Mouse (Mus musculus) kidney, embryonic 14.5 days (tissue): ENCODE results near the gene Zfyve16. TPM values are rescaled to one million over a fixed set of nuclear protein-coding genes. Genes with fewer than 3 reads are reported as not detected.

Experiments
- ATAC-seq: fragments of 200-750 bp; cut with Nextera tagmentation; 2 replicates; pipeline ENCODE4 v1.8.0; 2017; ENCODE audit warnings: moderate number of reproducible peaks, mild to moderate bottlenecking, moderate TSS enrichment, moderate library complexity; ENCODE audit not compliant: low FRiP score, low TSS enrichment
- H3K27ac ChIP-seq: fragments of 300-500 bp; sonication (generic); 2 replicates; pipeline ENCODE4 v1.5.1; 2014; ENCODE audit warnings: low read depth, mild to moderate bottlenecking, low read length, moderate library complexity, mixed read lengths
- H3K27me3 ChIP-seq: fragments of 300-500 bp; sonication (generic); 2 replicates; pipeline ENCODE4 v1.6.1; 2014; ENCODE audit warnings: mild to moderate bottlenecking, low read length; ENCODE audit not compliant: control insufficient read depth, insufficient read depth
- H3K36me3 ChIP-seq: fragments of 300-500 bp; sonication (generic); 2 replicates; pipeline ENCODE4 v1.6.1; 2014; ENCODE audit warnings: low read length, mixed read lengths; ENCODE audit not compliant: control insufficient read depth, insufficient read depth
- H3K4me1 ChIP-seq: fragments of 300-500 bp; sonication (generic); 2 replicates; pipeline ENCODE4 v1.6.1; 2014; ENCODE audit warnings: low read length, mixed read lengths; ENCODE audit not compliant: control insufficient read depth, insufficient read depth
- H3K4me2 ChIP-seq: fragments of 300-500 bp; sonication (generic); replicated peaks from 2 replicates; pipeline ENCODE4 v1.6.1; 2014; ENCODE audit warnings: low read depth, mild to moderate bottlenecking, low read length
- H3K4me3 ChIP-seq: fragments of 300-500 bp; sonication (generic); 2 replicates; pipeline ENCODE4 v1.5.1; 2014; ENCODE audit warnings: mild to moderate bottlenecking, low read length
- H3K9ac ChIP-seq: fragments of 300-500 bp; sonication (generic); 2 replicates; pipeline ENCODE4 v1.6.1; 2014; ENCODE audit warnings: low read depth, mild to moderate bottlenecking, low read length, moderate library complexity
- H3K9me3 ChIP-seq: fragments of 300-500 bp; sonication (generic); 2 replicates; pipeline ENCODE4 v1.6.1; 2016; ENCODE audit warnings: low read length; ENCODE audit not compliant: control insufficient read depth
- WGBS: fragments of 180-500 bp; shearing (Covaris S2); extraction: QIAGEN DNeasy Blood & Tissue Kit; methylation state at CpG from one replicate; pipeline ENCODE4 v1.1.7; 2014; 5-methylcytosine and 5-hydroxymethylcytosine counted together
- polyA plus RNA-seq: library from polyadenylated mRNA; unstranded; fragments of >200 nt; fragmentation: Nextera tagmentation; extraction: Ambion mirVana; gene quantifications from 2 replicates; pipeline ENCODE4 v1.2.1, GENCODE M21; 2014

Zfyve16 gene
- polyA plus RNA-seq, 1 experiment from 2014 or later = 14.7 TPM

- no peaks in the 10 kb centered on the region for H3K27me3 ChIP-seq
- ATAC-seq = peak; percentile 100
- 6% methylated on average over 19 of the region's 19 CpGs for WGBS
- no peaks in the 10 kb centered on the region; the same call in 1 of the 2 replicates for H3K36me3 ChIP-seq
- 0 out of 2 replicates have a peak within 1 kb of the TSS, but pooled peaks have one; percentile 35 for H3K9ac ChIP-seq
- H3K4me2 ChIP-seq = peak within 1 kb of the TSS; percentile 60
- H3K4me1 ChIP-seq = 0 out of 2 replicates have a peak, but pooled peaks cover 2% of the 10 kb centered on the region
- no peaks in the 10 kb centered on the region for H3K9me3 ChIP-seq
- H3K4me3 ChIP-seq = peak within 1 kb of the TSS; percentile 35
- 0 out of 2 replicates have a peak within 1 kb of the TSS, but pooled peaks have one; percentile 55 for H3K27ac ChIP-seq
Measured at GRCm38 (mm10) chr13:92483852-92484463, 46.7 kb downstream of the Zfyve16 start, which contains the start of gene Fam151b. Gene Fam151b (minus strand): TSS chr13:92484015.

GRCm38 (mm10) chr13:92483348-92483747 lies 47.3 kb downstream of the Zfyve16 start:
- no peak overlapping the region for H3K27ac ChIP-seq
- 0 out of 2 replicates have a peak, but pooled peaks cover 2% of the 10 kb centered on the region for H3K4me1 ChIP-seq
- H3K9me3 ChIP-seq = no peaks in the 10 kb centered on the region
- peak overlapping the region; percentile 35 for H3K4me3 ChIP-seq
- H3K9ac ChIP-seq = no peak overlapping the region
- WGBS = 11% methylated on average over 3 of the region's 3 CpGs
- ATAC-seq = peak; percentile 56
- no peaks in the 10 kb centered on the region for H3K27me3 ChIP-seq
- no peaks in the 10 kb centered on the region; the same call in 1 of the 2 replicates for H3K36me3 ChIP-seq
- peak overlapping the region; percentile 60 for H3K4me2 ChIP-seq

- Histone ChIP-seq H3K27ac (no peak overlapping the region), H3K4me3 (no peak overlapping the region), H3K4me2 (no peak overlapping the region), H3K4me1 (no peaks in the 10 kb centered on the region), H3K27me3 (no peaks in the 10 kb centered on the region), H3K9ac (no peak overlapping the region), H3K36me3 (no peaks in the 10 kb centered on the region), H3K9me3 (no peaks in the 10 kb centered on the region)
- ATAC-seq = no peak
- 62% methylated on average over 2 of the region's 2 CpGs for WGBS
Measured at GRCm38 (mm10) chr13:92470151-92470550, 60.5 kb downstream of the Zfyve16 start.

GRCm38 (mm10) chr13:92469381-92469780 lies 61.3 kb downstream of the Zfyve16 start:
- Histone ChIP-seq H3K27me3 (no peaks in the 10 kb centered on the region), H3K4me3 (no peak overlapping the region), H3K36me3 (no peaks in the 10 kb centered on the region), H3K9me3 (no peaks in the 10 kb centered on the region), H3K4me2 (no peak overlapping the region), H3K27ac (no peak overlapping the region), H3K4me1 (no peaks in the 10 kb centered on the region), H3K9ac (no peak overlapping the region)
- WGBS = 56% methylated on average over 2 of the region's 2 CpGs
- ATAC-seq = no peak

GRCm38 (mm10) chr13:92467891-92468290 lies 62.8 kb downstream of the Zfyve16 start:
- Histone ChIP-seq H3K4me3 (no peak overlapping the region), H3K27ac (no peak overlapping the region), H3K36me3 (no peaks in the 10 kb centered on the region), H3K27me3 (no peaks in the 10 kb centered on the region), H3K4me1 (no peaks in the 10 kb centered on the region), H3K9ac (no peak overlapping the region), H3K9me3 (no peaks in the 10 kb centered on the region), H3K4me2 (no peak overlapping the region)
- WGBS = 69% methylated on average over 9 of the region's 9 CpGs
- no peak for ATAC-seq

GRCm38 (mm10) chr13:92464698-92465097 lies 66.0 kb downstream of the Zfyve16 start:
- H3K9ac ChIP-seq = no peak overlapping the region
- ATAC-seq = no peak
- no peak overlapping the region for H3K4me3 ChIP-seq
- H3K9me3 ChIP-seq = no peaks in the 10 kb centered on the region
- no peak overlapping the region for H3K4me2 ChIP-seq
- WGBS = 78% methylated on average over 3 of the region's 3 CpGs
- H3K36me3 ChIP-seq = no peaks in the 10 kb centered on the region
- no peaks in the 10 kb centered on the region for H3K27me3 ChIP-seq
- no peaks in the 10 kb centered on the region for H3K4me1 ChIP-seq
- H3K27ac ChIP-seq = no peak overlapping the region

- no peaks in the 10 kb centered on the region for H3K36me3 ChIP-seq
- no peak overlapping the region for H3K4me3 ChIP-seq
- H3K4me1 ChIP-seq = no peaks in the 10 kb centered on the region
- H3K27ac ChIP-seq = no peak overlapping the region
- ATAC-seq = no peak
- no peak overlapping the region for H3K9ac ChIP-seq
- no peaks in the 10 kb centered on the region for H3K9me3 ChIP-seq
- 89% methylated on average over 7 of the region's 7 CpGs for WGBS
- H3K4me2 ChIP-seq = no peak overlapping the region
- H3K27me3 ChIP-seq = no peaks in the 10 kb centered on the region
Measured at GRCm38 (mm10) chr13:92446872-92447271, 83.8 kb downstream of the Zfyve16 start.

GRCm38 (mm10) chr13:92440286-92440685 lies 90.4 kb downstream of the Zfyve16 start:
- 77% methylated on average over 13 of the region's 13 CpGs for WGBS
- Histone ChIP-seq H3K9ac (no peak overlapping the region), H3K27me3 (no peaks in the 10 kb centered on the region), H3K4me2 (no peak overlapping the region), H3K36me3 (no peaks in the 10 kb centered on the region), H3K4me1 (no peaks in the 10 kb centered on the region), H3K27ac (no peak overlapping the region), H3K4me3 (no peak overlapping the region), H3K9me3 (no peaks in the 10 kb centered on the region)
- ATAC-seq = no peak

GRCm38 (mm10) chr13:92438656-92439055 lies 92.0 kb downstream of the Zfyve16 start:
- no peaks in the 10 kb centered on the region for H3K4me1 ChIP-seq
- no peak overlapping the region for H3K4me2 ChIP-seq
- H3K27ac ChIP-seq = no peak overlapping the region
- no peak overlapping the region for H3K4me3 ChIP-seq
- no peak for ATAC-seq
- H3K9me3 ChIP-seq = no peaks in the 10 kb centered on the region
- no peak overlapping the region for H3K9ac ChIP-seq
- 87% methylated on average over 10 of the region's 10 CpGs for WGBS
- no peaks in the 10 kb centered on the region for H3K36me3 ChIP-seq
- H3K27me3 ChIP-seq = no peaks in the 10 kb centered on the region
